Mouse (Mus musculus): ENCODE measurements around the gene Alkbh2. TPM values are rescaled to one million over a fixed set of nuclear protein-coding genes. Genes with fewer than 3 reads are reported as not detected.

The Alkbh2 gene
- polyA plus RNA-seq, 1 experiment = 11.6 TPM

GRCm38 (mm10) chr5:114113334-114113733 lies 14.7 kb downstream of the Alkbh2 start:
- Histone ChIP-seq H3K9me3 (peaks cover 16% of the 10 kb centered on the region), H3K36me3 (replicated peaks; ENCODE audit: low read length) (peaks cover 93% of the 10 kb centered on the region), H3K27me3 (replicated peaks) (peaks cover 3% of the 10 kb centered on the region), H3K4me3 (replicated peaks) (no peak overlapping the region), H3K4me1 (peaks cover 16% of the 10 kb centered on the region; the same call in 1 of the 2 replicates)
- TF ChIP-seq FLI1 (IDR thresholded peaks at IDR 0.05; ENCODE audit: low read length) (no peak), GATA1 (IDR thresholded peaks at IDR 0.05; ENCODE audit: borderline replicate concordance, low read length) (no peak)

GRCm38 (mm10) chr5:114106391-114106935 lies 21.6 kb downstream of the Alkbh2 start:
- H3K4me1 ChIP-seq = peaks cover 23% of the 10 kb centered on the region
- no peak for TF ChIP-seq FLI1 (IDR thresholded peaks at IDR 0.05; ENCODE audit: low read length)
- no peak for TF ChIP-seq GATA1 (IDR thresholded peaks at IDR 0.05; ENCODE audit: borderline replicate concordance, low read length)
- H3K4me3 ChIP-seq (replicated peaks) = no peak overlapping the region
- peaks cover 78% of the 10 kb centered on the region for H3K36me3 ChIP-seq (replicated peaks; ENCODE audit: low read length)
- no peaks in the 10 kb centered on the region for H3K27me3 ChIP-seq (replicated peaks)
- H3K9me3 ChIP-seq = peaks cover 18% of the 10 kb centered on the region

GRCm38 (mm10) chr5:114102807-114103206 lies 25.2 kb downstream of the Alkbh2 start:
- H3K36me3 ChIP-seq (replicated peaks; ENCODE audit: low read length) = peaks cover 42% of the 10 kb centered on the region
- H3K4me3 ChIP-seq (replicated peaks) = peak overlapping the region; percentile 53
- H3K4me1 ChIP-seq = peaks cover 41% of the 10 kb centered on the region
- no peaks in the 10 kb centered on the region for H3K27me3 ChIP-seq (replicated peaks)
- TF ChIP-seq FLI1 (IDR thresholded peaks at IDR 0.05; ENCODE audit: low read length) = no peak
- no peak for TF ChIP-seq GATA1 (IDR thresholded peaks at IDR 0.05; ENCODE audit: borderline replicate concordance, low read length)
- H3K9me3 ChIP-seq = no peaks in the 10 kb centered on the region

GRCm38 (mm10) chr5:114101873-114102272 lies 26.1 kb downstream of the Alkbh2 start:
- Histone ChIP-seq H3K4me1 (peaks cover 41% of the 10 kb centered on the region), H3K4me3 (replicated peaks) (no peak overlapping the region), H3K9me3 (no peaks in the 10 kb centered on the region), H3K36me3 (replicated peaks; ENCODE audit: low read length) (peaks cover 35% of the 10 kb centered on the region), H3K27me3 (replicated peaks) (peaks cover 2% of the 10 kb centered on the region)
- TF ChIP-seq GATA1 (IDR thresholded peaks at IDR 0.05; ENCODE audit: borderline replicate concordance, low read length) = no peak
- no peak for TF ChIP-seq FLI1 (IDR thresholded peaks at IDR 0.05; ENCODE audit: low read length)

GRCm38 (mm10) chr5:114100390-114101099 lies 27.5 kb downstream of the Alkbh2 start:
- Histone ChIP-seq H3K4me1 (peaks cover 41% of the 10 kb centered on the region), H3K4me3 (replicated peaks) (peak overlapping the region; percentile 94), H3K27me3 (replicated peaks) (peaks cover 3% of the 10 kb centered on the region), H3K36me3 (replicated peaks; ENCODE audit: low read length) (peaks cover 22% of the 10 kb centered on the region), H3K9me3 (no peaks in the 10 kb centered on the region)
- TF ChIP-seq FLI1 (IDR thresholded peaks at IDR 0.05; ENCODE audit: low read length) (no peak), GATA1 (IDR thresholded peaks at IDR 0.05; ENCODE audit: borderline replicate concordance, low read length) (no peak)

- H3K27me3 ChIP-seq (replicated peaks) = peaks cover 7% of the 10 kb centered on the region
- H3K9me3 ChIP-seq = no peaks in the 10 kb centered on the region
- TF ChIP-seq FLI1 (IDR thresholded peaks at IDR 0.05; ENCODE audit: low read length) (peak; percentile 46; the same call in 1 of the 2 replicates), GATA1 (IDR thresholded peaks at IDR 0.05; ENCODE audit: borderline replicate concordance, low read length) (no peak)
- H3K4me1 ChIP-seq = peaks cover 41% of the 10 kb centered on the region
- peak overlapping the region; percentile 94 for H3K4me3 ChIP-seq (replicated peaks)
- H3K36me3 ChIP-seq (replicated peaks; ENCODE audit: low read length) = peaks cover 15% of the 10 kb centered on the region
These were observed 28.2 kb downstream of the Alkbh2 start for GRCm38 (mm10) chr5:114099709-114100389.

GRCm38 (mm10) chr5:114091057-114091807 lies 36.8 kb downstream of the Alkbh2 start, which contains the start of gene Svop:
TSS of gene Svop (minus strand) at chr5:114091570.
- Histone ChIP-seq H3K4me3 (replicated peaks) (peak within 1 kb of the TSS; percentile 86), H3K9me3 (peaks cover 10% of the 10 kb centered on the region; the same call in 1 of the 2 replicates), H3K27me3 (replicated peaks) (peaks cover 45% of the 10 kb centered on the region), H3K36me3 (replicated peaks; ENCODE audit: low read length) (no peaks in the 10 kb centered on the region), H3K4me1 (peaks cover 10% of the 10 kb centered on the region)
- TF ChIP-seq GATA1 (IDR thresholded peaks at IDR 0.05; ENCODE audit: borderline replicate concordance, low read length) (no peak), FLI1 (IDR thresholded peaks at IDR 0.05; ENCODE audit: low read length) (no peak)

- H3K27me3 ChIP-seq (replicated peaks) = peaks cover 46% of the 10 kb centered on the region
- peak overlapping the region; percentile 86 for H3K4me3 ChIP-seq (replicated peaks)
- peaks cover 10% of the 10 kb centered on the region; the same call in 1 of the 2 replicates for H3K9me3 ChIP-seq
- H3K4me1 ChIP-seq = peaks cover 10% of the 10 kb centered on the region
- TF ChIP-seq FLI1 (IDR thresholded peaks at IDR 0.05; ENCODE audit: low read length) (no peak), GATA1 (IDR thresholded peaks at IDR 0.05; ENCODE audit: borderline replicate concordance, low read length) (no peak)
- H3K36me3 ChIP-seq (replicated peaks; ENCODE audit: low read length) = no peaks in the 10 kb centered on the region
These were observed 37.5 kb downstream of the Alkbh2 start for GRCm38 (mm10) chr5:114090421-114091013.
